Mouse (Mus musculus): ENCODE results near the gene Optn.

The Optn gene

GRCm38 (mm10) chr2:4978091-4978490 is 85.8 kb downstream of the Optn start:
- no peak for DNase-seq

- DNase-seq = no peak
These were observed 88.0 kb downstream of the Optn start, which contains the start of gene Ucma for GRCm38 (mm10) chr2:4975807-4976206. Ucma (plus strand) TSS chr2:4976122.

All from B cell, adult 2 months (primary cell).